Mouse (Mus musculus) lung, embryonic 16.5 days (tissue): ENCODE results near the gene Smad6. TPM values are rescaled to one million over a fixed set of nuclear protein-coding genes. Genes with fewer than 3 reads are reported as not detected.

Experiments
- ATAC-seq: fragments of 200-750 bp; cut with Nextera tagmentation; 2 replicates; pipeline ENCODE4 v1.8.0; 2017; ENCODE audit warnings: low read depth, mild to moderate bottlenecking, moderate library complexity
- H3K27ac ChIP-seq: fragments of 300-500 bp; sonication (generic); 2 replicates; pipeline ENCODE4 v1.5.1; 2014; ENCODE audit warnings: mild to moderate bottlenecking, control low read depth, low read length
- H3K27me3 ChIP-seq: fragments of 300-500 bp; sonication (generic); 2 replicates; pipeline ENCODE4 v1.6.1; 2014; ENCODE audit warnings: low read depth, low read length, mixed read lengths; ENCODE audit not compliant: control insufficient read depth, insufficient read depth
- H3K36me3 ChIP-seq: fragments of 300-500 bp; sonication (generic); 2 replicates; pipeline ENCODE4 v1.6.1; 2014; ENCODE audit warnings: low read length; ENCODE audit not compliant: control insufficient read depth, insufficient read depth
- H3K4me1 ChIP-seq: fragments of 300-500 bp; sonication (generic); replicated peaks from 2 replicates; pipeline ENCODE4 v1.6.1; 2014; ENCODE audit warnings: low read length, mixed read lengths; ENCODE audit not compliant: control insufficient read depth, insufficient read depth
- H3K4me2 ChIP-seq: fragments of 300-500 bp; sonication (generic); 2 replicates; pipeline ENCODE4 v1.6.1; 2014; ENCODE audit warnings: low read depth, low read length, control low read depth
- H3K4me3 ChIP-seq: fragments of 300-500 bp; sonication (generic); 2 replicates; pipeline ENCODE4 v1.5.1; 2014; ENCODE audit warnings: mild to moderate bottlenecking, low read length, control low read depth
- H3K9ac ChIP-seq: fragments of 300-500 bp; sonication (generic); 2 replicates; pipeline ENCODE4 v1.6.1; 2014; ENCODE audit warnings: low read length, control low read depth
- H3K9me3 ChIP-seq: fragments of 300-500 bp; sonication (generic); 2 replicates; pipeline ENCODE4 v1.6.1; 2016; ENCODE audit warnings: low read length; ENCODE audit not compliant: control insufficient read depth
- WGBS: fragments of 180-500 bp; shearing (Covaris S2); extraction: QIAGEN DNeasy Blood & Tissue Kit; methylation state at CpG from one replicate; pipeline ENCODE4 v1.1.7; 2014; 5-methylcytosine and 5-hydroxymethylcytosine counted together
- polyA plus RNA-seq: library from polyadenylated mRNA; unstranded; fragments of >200 nt; fragmentation: Nextera tagmentation; extraction: Ambion mirVana; gene quantifications from 2 replicates; pipeline ENCODE4 v1.2.1, GENCODE M21; 2015

Smad6 gene
- polyA plus RNA-seq, 1 experiment from 2014 or later: 8.6 TPM

DNA sequence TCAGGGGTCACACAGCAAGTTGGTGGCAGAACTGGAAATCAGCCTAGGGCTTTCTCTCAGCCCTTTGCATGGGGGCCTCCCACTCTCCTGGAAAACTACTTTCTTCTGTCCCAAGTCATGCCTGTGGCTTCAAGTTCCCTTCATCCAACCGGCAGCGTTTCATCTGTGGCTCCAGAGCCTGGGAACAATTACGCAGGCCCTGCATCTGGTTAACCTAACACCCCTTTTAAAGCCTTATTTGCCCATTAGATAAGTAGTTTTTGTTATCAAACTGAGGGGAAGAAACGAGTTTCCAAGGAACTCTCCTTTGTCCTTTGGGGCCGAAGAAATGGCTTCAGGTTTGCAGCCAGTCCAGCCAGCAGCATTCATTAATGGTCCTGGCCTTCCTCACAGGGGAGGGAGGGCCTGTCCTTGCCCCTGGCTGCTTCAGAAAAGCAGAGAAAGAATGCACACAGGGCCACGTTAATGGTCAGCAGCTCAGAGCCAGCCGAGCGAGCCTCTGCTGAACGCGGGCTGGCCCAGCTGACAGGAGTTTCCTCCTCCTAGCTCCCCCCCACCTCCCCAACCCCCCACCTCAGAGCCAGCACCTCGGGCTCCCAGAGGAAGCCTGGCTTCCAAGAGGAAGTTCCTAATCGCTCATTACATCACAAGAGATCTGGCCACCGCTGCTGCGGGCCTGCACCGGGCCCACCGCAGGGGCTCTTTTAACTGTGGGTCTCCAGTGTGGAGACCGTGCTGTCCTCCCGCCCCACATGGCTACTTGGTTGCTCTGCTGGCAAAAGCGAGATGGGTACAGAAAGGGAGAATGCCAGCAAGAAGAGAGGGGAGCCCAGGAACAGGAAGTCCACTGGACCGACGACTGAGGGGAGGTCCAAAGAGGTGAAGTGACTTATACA is 61.7 kb downstream of the Smad6 start:
- no peaks in the 10 kb centered on the region for H3K27me3 ChIP-seq
- peaks cover 75% of the 10 kb centered on the region for H3K4me1 ChIP-seq
- peak overlapping the region; percentile 94 for H3K27ac ChIP-seq
- 6% methylated on average over 21 of the region's 21 CpGs for WGBS
- H3K9me3 ChIP-seq: no peaks in the 10 kb centered on the region
- peak; percentile 42 for ATAC-seq
- no peaks in the 10 kb centered on the region for H3K36me3 ChIP-seq
- H3K4me2 ChIP-seq: peak overlapping the region; percentile 30
- H3K4me3 ChIP-seq: no peak overlapping the region
- H3K9ac ChIP-seq: peak overlapping the region; percentile 65

DNA sequence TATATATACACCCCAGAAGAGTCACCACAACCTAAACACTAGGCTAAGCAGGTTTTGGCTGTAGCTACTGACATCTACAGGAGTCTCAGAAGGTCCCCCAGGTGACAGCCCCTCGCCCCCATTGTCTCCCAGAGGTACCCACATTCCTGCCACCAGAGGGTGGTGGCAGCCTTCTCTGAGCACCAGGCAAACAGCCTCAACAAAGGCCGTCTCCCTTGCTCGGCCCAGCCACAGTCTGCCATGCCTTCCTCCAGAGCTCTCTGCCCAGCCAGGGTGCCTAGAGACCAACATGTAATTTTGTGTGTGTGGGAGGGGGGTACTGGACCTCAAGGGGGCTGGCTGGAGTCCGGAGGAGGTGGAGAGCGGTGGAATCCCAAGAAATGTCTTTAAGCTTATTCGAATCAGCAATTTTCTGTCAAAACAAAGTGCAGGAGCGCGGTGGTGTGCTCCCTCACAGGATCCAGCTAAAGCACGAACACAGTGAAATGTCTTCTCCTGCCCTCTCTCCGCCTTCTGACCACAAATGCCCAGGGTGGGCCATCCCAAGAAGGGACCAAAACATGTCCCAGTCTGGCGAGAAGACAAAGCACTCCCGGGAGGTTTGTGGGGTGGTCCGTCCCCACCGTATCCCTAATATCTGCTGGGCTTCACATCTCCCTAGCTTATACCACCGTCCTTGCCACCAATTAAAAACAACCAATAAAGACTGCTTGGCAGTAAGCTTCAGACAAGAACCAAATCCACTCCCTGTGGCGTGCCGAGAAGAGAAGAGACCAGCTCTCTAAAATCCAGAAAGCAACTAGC is 62.5 kb downstream of the Smad6 start:
- no peak overlapping the region for H3K4me3 ChIP-seq
- peak; percentile 59 for ATAC-seq

DNA sequence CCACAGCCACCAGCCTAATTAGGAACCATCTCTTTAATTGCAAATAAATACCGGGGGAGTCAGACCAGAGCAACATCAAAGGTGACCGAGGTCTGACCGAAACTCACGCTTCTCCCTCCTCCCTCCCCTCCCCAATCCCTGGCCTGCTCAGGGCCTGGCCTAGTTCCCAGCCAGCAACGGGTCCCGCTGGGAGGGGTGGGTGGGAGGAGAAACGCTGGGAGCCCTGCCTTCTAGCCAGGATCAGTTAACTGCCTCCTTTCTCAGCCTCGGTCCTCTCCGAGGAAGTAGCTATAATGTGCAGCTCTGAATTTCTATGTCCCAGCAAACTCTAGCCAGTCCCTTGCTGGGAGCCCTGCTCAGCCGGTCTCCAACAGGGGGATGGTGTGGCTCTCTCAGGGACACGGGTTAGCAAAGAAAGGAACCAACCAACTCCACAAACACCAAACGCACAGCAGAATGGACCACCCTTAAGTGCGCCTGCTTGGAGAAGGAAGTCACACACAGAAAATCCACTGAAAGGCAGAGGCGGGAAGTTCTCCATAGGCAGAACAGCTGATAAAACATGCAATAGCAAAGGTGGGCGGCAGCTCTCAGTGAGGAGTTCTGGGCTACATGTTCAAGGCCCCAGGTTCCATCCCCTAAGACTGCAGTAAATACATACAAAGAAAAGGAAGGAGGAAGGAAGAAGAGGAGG is 63.4 kb downstream of the Smad6 start:
- ATAC-seq: peak; percentile 80
- Histone ChIP-seq H3K4me2 (peak overlapping the region; percentile 21), H3K9ac (peak overlapping the region; percentile 65), H3K4me1 (peaks cover 59% of the 10 kb centered on the region), H3K36me3 (peaks cover 2% of the 10 kb centered on the region), H3K27me3 (no peaks in the 10 kb centered on the region), H3K27ac (peak overlapping the region; percentile 94), H3K9me3 (no peaks in the 10 kb centered on the region), H3K4me3 (no peak overlapping the region)
- 7% methylated on average over 15 of the region's 15 CpGs for WGBS

More for the DNA sequence above, 62.5 kb downstream of the Smad6 start:
- peak overlapping the region; percentile 21; the same call in 1 of the 2 replicates for H3K4me2 ChIP-seq
- WGBS: 26% methylated on average over 17 of the region's 17 CpGs
- H3K4me1 ChIP-seq: peaks cover 68% of the 10 kb centered on the region
- peak overlapping the region; percentile 65 for H3K9ac ChIP-seq
- peak overlapping the region; percentile 94 for H3K27ac ChIP-seq
- no peaks in the 10 kb centered on the region for H3K27me3 ChIP-seq
- no peaks in the 10 kb centered on the region for H3K36me3 ChIP-seq
- H3K9me3 ChIP-seq: no peaks in the 10 kb centered on the region

GRCm38 (mm10) chr9:63957647-63958185 is 64.1 kb downstream of the Smad6 start:
- Histone ChIP-seq H3K9ac (peak overlapping the region; percentile 40), H3K4me1 (peaks cover 52% of the 10 kb centered on the region)

DNA sequence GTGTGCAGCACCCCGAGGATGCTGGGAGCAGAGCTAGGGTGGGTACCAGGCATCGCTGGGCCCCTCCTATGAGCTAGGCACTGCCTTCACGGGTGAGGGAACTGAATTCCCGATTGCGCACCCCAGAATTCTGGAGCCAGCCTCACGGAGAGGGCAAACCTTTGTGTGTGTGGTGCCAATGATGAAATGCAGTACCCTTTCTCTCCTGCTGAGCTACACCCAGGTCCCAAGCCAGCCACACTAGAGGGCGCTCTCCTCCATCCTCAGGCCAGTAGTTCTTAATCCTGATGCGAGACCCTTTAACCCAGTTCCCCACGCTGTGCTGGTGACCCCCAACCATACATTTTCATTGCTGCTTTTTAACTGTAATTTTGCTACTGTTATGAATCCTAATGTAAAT is 65.8 kb downstream of the Smad6 start:
- WGBS: 40% methylated on average over 9 of the region's 9 CpGs
- H3K4me3 ChIP-seq: no peak overlapping the region
- peaks cover 12% of the 10 kb centered on the region for H3K36me3 ChIP-seq
- peaks cover 44% of the 10 kb centered on the region for H3K4me1 ChIP-seq
- no peak overlapping the region for H3K27ac ChIP-seq
- H3K4me2 ChIP-seq: no peak overlapping the region
- no peak overlapping the region for H3K9ac ChIP-seq
- ATAC-seq: no peak
- H3K27me3 ChIP-seq: no peaks in the 10 kb centered on the region
- no peaks in the 10 kb centered on the region for H3K9me3 ChIP-seq

More at GRCm38 (mm10) chr9:63957647-63958185, 64.1 kb downstream of the Smad6 start:
- H3K4me3 ChIP-seq: no peak overlapping the region
- peak overlapping the region; percentile 20; the same call in 1 of the 2 replicates for H3K4me2 ChIP-seq
- 35% methylated on average over 11 of the region's 11 CpGs for WGBS
- no peaks in the 10 kb centered on the region for H3K9me3 ChIP-seq
- peak; percentile 26; the same call in 1 of the 2 replicates for ATAC-seq
- H3K36me3 ChIP-seq: peaks cover 5% of the 10 kb centered on the region
- H3K27ac ChIP-seq: peak overlapping the region; percentile 94
- no peaks in the 10 kb centered on the region for H3K27me3 ChIP-seq

- ATAC-seq: no peak
- peaks cover 29% of the 10 kb centered on the region for H3K4me1 ChIP-seq
- 78% methylated on average over 35 of the region's 35 CpGs for WGBS
- no peak overlapping the region for H3K27ac ChIP-seq
- no peak overlapping the region for H3K4me2 ChIP-seq
- no peaks in the 10 kb centered on the region for H3K9me3 ChIP-seq
- H3K9ac ChIP-seq: no peak overlapping the region
- H3K4me3 ChIP-seq: no peak overlapping the region
- no peaks in the 10 kb centered on the region for H3K27me3 ChIP-seq
- peaks cover 14% of the 10 kb centered on the region for H3K36me3 ChIP-seq
Observed at GRCm38 (mm10) chr9:63953691-63954090, 68.2 kb downstream of the Smad6 start.

- H3K4me2 ChIP-seq: no peak overlapping the region
- H3K9me3 ChIP-seq: no peaks in the 10 kb centered on the region
- H3K27me3 ChIP-seq: no peaks in the 10 kb centered on the region
- no peak overlapping the region for H3K4me3 ChIP-seq
- 83% methylated on average over 2 of the region's 2 CpGs for WGBS
- no peak for ATAC-seq
- no peak overlapping the region for H3K27ac ChIP-seq
- peaks cover 14% of the 10 kb centered on the region for H3K36me3 ChIP-seq
- no peak overlapping the region for H3K9ac ChIP-seq
- H3K4me1 ChIP-seq: peaks cover 21% of the 10 kb centered on the region
Observed at GRCm38 (mm10) chr9:63952591-63952990, 69.3 kb downstream of the Smad6 start.

DNA sequence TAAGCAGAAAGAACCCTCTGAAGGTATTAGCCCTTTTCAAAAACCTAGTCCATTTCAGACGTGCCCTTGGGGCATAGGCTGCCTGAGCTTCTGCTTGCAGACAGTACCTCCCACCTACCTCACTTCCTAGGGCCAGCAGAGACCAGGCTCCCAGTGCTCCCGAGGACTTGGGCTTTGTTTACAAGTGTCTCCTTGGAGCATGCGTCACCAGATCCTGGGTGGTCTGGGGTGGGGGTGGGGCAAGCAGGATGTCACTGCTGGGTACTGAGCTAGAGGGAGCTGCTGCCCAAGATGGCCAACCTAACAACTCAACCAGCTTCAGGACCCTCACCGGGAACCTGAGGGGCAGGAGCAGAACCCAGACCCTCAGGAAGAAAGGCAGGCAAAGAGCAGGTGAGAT is 71.5 kb downstream of the Smad6 start:
- peaks cover 11% of the 10 kb centered on the region for H3K4me1 ChIP-seq
- peak overlapping the region; percentile 19; the same call in 1 of the 2 replicates for H3K27ac ChIP-seq
- H3K9me3 ChIP-seq: no peaks in the 10 kb centered on the region
- no peak overlapping the region for H3K4me3 ChIP-seq
- H3K4me2 ChIP-seq: no peak overlapping the region
- no peaks in the 10 kb centered on the region for H3K27me3 ChIP-seq
- ATAC-seq: peak; percentile 72
- H3K9ac ChIP-seq: no peak overlapping the region
- WGBS: 19% methylated on average over 4 of the region's 4 CpGs
- H3K36me3 ChIP-seq: peaks cover 14% of the 10 kb centered on the region
